Mouse (Mus musculus) liver, adult 2 months (tissue): ENCODE data around the gene Commd9. TPM values are rescaled to one million over a fixed set of nuclear protein-coding genes. Genes with fewer than 3 reads are reported as not detected.

Source experiments
- DNase-seq: peaks from one replicate; pipeline ENCODE4 v3.0.0-alpha.2; 2011; ENCODE audit warnings: low read depth, low spot score; ENCODE audit errors: extremely low read depth
- H3K27ac ChIP-seq: fragments of 200-500 bp; replicated peaks from 2 replicates; pipeline ENCODE4 v1.5.1; 2012; ENCODE audit warnings: low read depth, mild to moderate bottlenecking, control low read depth, inconsistent platforms, low read length; ENCODE audit not compliant: insufficient read depth
- H3K27me3 ChIP-seq: fragments of 200-500 bp; 2 replicates; pipeline ENCODE4 v1.6.1; 2012; ENCODE audit warnings: mild to moderate bottlenecking, moderate library complexity, low read length, inconsistent platforms; ENCODE audit not compliant: control insufficient read depth, insufficient read depth
- H3K36me3 ChIP-seq: fragments of 200-500 bp; 2 replicates; pipeline ENCODE4 v1.6.1; 2012; ENCODE audit warnings: low read length, inconsistent platforms; ENCODE audit not compliant: control insufficient read depth, insufficient read depth
- H3K4me1 ChIP-seq: fragments of 200-500 bp; 2 replicates; pipeline ENCODE4 v1.6.1; 2011; ENCODE audit warnings: low read length; ENCODE audit not compliant: control insufficient read depth, insufficient read depth
- H3K4me3 ChIP-seq: fragments of 200-500 bp; 2 replicates; pipeline ENCODE4 v1.5.1; 2011; ENCODE audit warnings: low read depth, mild to moderate bottlenecking, control low read depth, low read length, moderate library complexity; ENCODE audit not compliant: insufficient read depth
- H3K79me2 ChIP-seq: fragments of 200-500 bp; 2 replicates; pipeline ENCODE4 v1.6.1; 2012; ENCODE audit warnings: inconsistent platforms, mild to moderate bottlenecking, low read length, moderate library complexity; ENCODE audit not compliant: control insufficient read depth, insufficient read depth
- H3K9ac ChIP-seq: fragments of 200-500 bp; 2 replicates; pipeline ENCODE4 v1.6.1; 2012; ENCODE audit warnings: low read depth, mild to moderate bottlenecking, control low read depth, inconsistent platforms, low read length
- CTCF ChIP-seq: fragments of 200-500 bp; IDR thresholded peaks from 2 replicates; pipeline ENCODE4 v1.5.1; 2011; ENCODE audit warnings: low read depth, low read length, control low read depth
- POLR2A ChIP-seq: fragments of 200-500 bp; IDR thresholded peaks from 2 replicates; pipeline ENCODE4 v1.6.1; 2011; ENCODE audit warnings: low read length, control low read depth; ENCODE audit not compliant: insufficient read depth; ENCODE audit errors: extremely low read depth
- whole genome bisulfite sequencing: fragments of 180-500 bp; shearing (Covaris S2); methylation state at CpG from one replicate; pipeline ENCODE4 v1.1.7; 2018; 5-methylcytosine and 5-hydroxymethylcytosine counted together
- polyA plus RNA-seq: library from polyadenylated mRNA; depleted of rRNA; stranded (reverse); fragments of >200 nt; gene quantifications from 2 replicates; pipeline ENCODE4 v1.2.3, GENCODE M21; 2012
- total RNA-seq: library from RNA; depleted of rRNA; stranded (reverse); fragments of >200 nt; gene quantifications from 2 replicates; pipeline ENCODE4 v1.2.3, GENCODE M21; 2014

Commd9 gene
- total and polyA plus RNA-seq, 2 experiments: 26.6 to 44.1 TPM

- Histone ChIP-seq H3K36me3 (no peaks in the 10 kb centered on the region), H3K4me1 (peaks cover 7% of the 10 kb centered on the region; the same call in 1 of the 2 replicates), H3K79me2 (no peaks in the 10 kb centered on the region), H3K27me3 (no peaks in the 10 kb centered on the region), H3K4me3 (no peak overlapping the region), H3K9ac (no peak overlapping the region), H3K27ac (no peak overlapping the region)
- DNase-seq: peak; percentile 78
- 22% methylated on average over 21 of the region's 21 CpGs for WGBS
- peak; percentile 89 for TF ChIP-seq CTCF
- TF ChIP-seq POLR2A: no peak
Measured at GRCm38 (mm10) chr2:101905534-101906378, 19.7 kb downstream of the Commd9 start.

- 55% methylated on average over 5 of the region's 5 CpGs for WGBS
- Histone ChIP-seq H3K27ac (no peak overlapping the region), H3K4me3 (no peak overlapping the region), H3K36me3 (no peaks in the 10 kb centered on the region), H3K9ac (no peak overlapping the region), H3K79me2 (no peaks in the 10 kb centered on the region), H3K4me1 (peaks cover 7% of the 10 kb centered on the region; the same call in 1 of the 2 replicates), H3K27me3 (no peaks in the 10 kb centered on the region)
- TF ChIP-seq CTCF (no peak), POLR2A (no peak)
- DNase-seq: no peak
Measured at GRCm38 (mm10) chr2:101906379-101906690, 20.3 kb downstream of the Commd9 start.

- Histone ChIP-seq H3K36me3 (no peaks in the 10 kb centered on the region), H3K9ac (no peak overlapping the region), H3K27ac (no peak overlapping the region), H3K27me3 (no peaks in the 10 kb centered on the region), H3K79me2 (no peaks in the 10 kb centered on the region), H3K4me3 (no peak overlapping the region), H3K4me1 (peaks cover 7% of the 10 kb centered on the region; the same call in 1 of the 2 replicates)
- 88% methylated on average over 10 of the region's 10 CpGs for WGBS
- DNase-seq: no peak
- TF ChIP-seq POLR2A (no peak), CTCF (no peak)
Measured at GRCm38 (mm10) chr2:101907386-101908022, 21.5 kb downstream of the Commd9 start.

GRCm38 (mm10) chr2:101908773-101909172 is 22.7 kb downstream of the Commd9 start:
- no peak for TF ChIP-seq CTCF
- no peak for TF ChIP-seq POLR2A
- H3K27me3 ChIP-seq: no peaks in the 10 kb centered on the region
- H3K36me3 ChIP-seq: no peaks in the 10 kb centered on the region
- H3K27ac ChIP-seq: no peak overlapping the region
- 88% methylated on average over 13 of the region's 13 CpGs for WGBS
- 0 out of 2 replicates have a peak, but pooled peaks cover 4% of the 10 kb centered on the region for H3K4me1 ChIP-seq
- H3K9ac ChIP-seq: no peak overlapping the region
- no peaks in the 10 kb centered on the region for H3K79me2 ChIP-seq
- no peak overlapping the region for H3K4me3 ChIP-seq
- no peak for DNase-seq

- Histone ChIP-seq H3K4me3 (no peak overlapping the region), H3K9ac (no peak overlapping the region), H3K36me3 (no peaks in the 10 kb centered on the region), H3K4me1 (0 out of 2 replicates have a peak, but pooled peaks cover 4% of the 10 kb centered on the region), H3K27ac (no peak overlapping the region), H3K79me2 (no peaks in the 10 kb centered on the region), H3K27me3 (no peaks in the 10 kb centered on the region)
- 95% methylated on average over 15 of the region's 15 CpGs for WGBS
- no peak for TF ChIP-seq POLR2A
- TF ChIP-seq CTCF: no peak
- no peak for DNase-seq
Measured at GRCm38 (mm10) chr2:101909326-101910080, 23.5 kb downstream of the Commd9 start.
